Mouse (Mus musculus): ENCODE results near the gene Olfr133.
"Not testable (repeated sequence)": the region's sequence is repeated elsewhere in the genome, so short reads cannot be mapped to it uniquely, and the experiment has no call there.

Olfr133 gene

GRCm38 (mm10) chr17:38144981-38145380 is at the start of gene Olfr133:
Olfr133 (plus strand) TSS chr17:38145281.
- DNase-seq = no peak

- not testable (repeated sequence) for DNase-seq
Measured at GRCm38 (mm10) chr17:38124199-38124598, 20.9 kb upstream of the Olfr133 start.

GRCm38 (mm10) chr17:38125371-38125770 is 19.7 kb upstream of the Olfr133 start:
- DNase-seq = not testable (repeated sequence)

GRCm38 (mm10) chr17:38134426-38134825 is 10.7 kb upstream of the Olfr133 start, which contains the start of gene Olfr132:
Olfr132 (minus strand) TSS chr17:38134526.
- no peak for DNase-seq

GRCm38 (mm10) chr17:38171088-38171487 is 26.0 kb downstream of the Olfr133 start, which contains the start of gene Olfr134:
Olfr134 (plus strand) TSS chr17:38171388.
- no peak for DNase-seq

Measured in lung, adult 18-20 months (tissue).